Mouse (Mus musculus): ENCODE data around the gene Ctxn1. TPM values are rescaled to one million over a fixed set of nuclear protein-coding genes. Genes with fewer than 3 reads are reported as not detected.

Gene Ctxn1
- polyA plus RNA-seq (2012; rRNA removed; ENCODE audit: low replicate concordance), result 11.7 and 195 TPM in 2 replicates

GRCm38 (mm10) chr8:4259125-4259804 lies at the start of gene Ctxn1:
Gene Ctxn1, minus strand, starts transcription at chr8:4259274.

GRCm38 (mm10) chr8:4275275-4276110 lies 16.4 kb upstream of the Ctxn1 start, which contains the start of gene Timm44:
Gene Timm44, minus strand, starts transcription at chr8:4275913.

DNA sequence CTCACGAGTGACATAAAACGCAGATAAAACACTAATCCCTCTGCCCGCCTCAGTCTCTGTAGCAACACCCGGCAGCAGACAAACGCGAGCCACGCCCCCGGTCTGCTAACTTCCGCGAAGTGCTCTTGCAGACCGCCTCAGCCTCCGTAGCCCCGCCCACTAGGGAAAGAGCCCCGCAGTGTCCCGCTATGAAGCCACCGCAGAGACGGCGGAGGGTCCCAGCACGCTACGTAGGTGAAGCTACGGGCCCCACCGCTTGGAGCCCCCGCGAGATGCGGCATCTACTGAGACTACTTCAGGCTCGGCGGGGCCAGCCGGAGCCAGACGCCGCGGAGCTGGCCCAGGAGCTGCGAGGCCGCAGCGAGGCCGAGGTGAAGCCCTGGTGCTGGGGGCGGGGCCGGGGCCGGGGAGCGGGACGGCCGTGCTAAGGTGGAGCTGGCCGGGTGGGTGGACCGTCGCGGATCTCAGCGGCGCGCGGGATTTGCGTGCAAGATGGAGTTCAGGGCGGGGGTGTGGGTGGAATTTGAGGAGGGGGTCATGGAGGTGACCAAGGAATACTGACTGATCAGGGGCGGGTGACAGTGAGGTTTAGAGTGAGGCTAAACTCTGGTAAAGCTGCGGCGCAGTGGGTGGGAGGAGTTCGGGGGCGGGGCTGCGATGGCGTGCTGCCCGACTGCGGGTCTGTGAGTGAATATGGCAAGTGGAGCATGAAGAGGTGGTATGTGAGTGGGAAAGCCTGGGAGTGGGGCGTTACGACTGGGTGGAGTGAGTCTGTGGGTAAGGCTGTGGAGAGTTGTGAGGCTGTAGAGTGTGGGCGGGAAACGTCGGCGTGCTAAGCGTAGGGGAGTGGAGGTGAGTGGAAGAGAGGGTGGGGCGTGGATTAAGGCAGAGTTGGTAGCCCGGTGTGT lies 5.9 kb downstream of the Ctxn1 start, which contains the start of gene Snapc2:
TSS of gene Snapc2 (plus strand) at position 147 of the 908 bp plus-strand sequence.

GRCm38 (mm10) chr8:4247951-4248540 lies 11.0 kb downstream of the Ctxn1 start, which contains the start of gene Tgfbr3l:
Gene Tgfbr3l, plus strand, starts transcription at chr8:4248214.

GRCm38 (mm10) chr8:4238434-4239192 lies 20.5 kb downstream of the Ctxn1 start, which contains the start of the genes Map2k7 and Gm49320:
Gene Map2k7, plus strand, starts transcription at chr8:4238740.
Gene Gm49320, plus strand, starts transcription at chr8:4238865.

GRCm38 (mm10) chr8:4226739-4227347 lies 32.2 kb downstream of the Ctxn1 start, which contains the start of gene Lrrc8e:
Gene Lrrc8e, plus strand, starts transcription at chr8:4226827.

GRCm38 (mm10) chr8:4216791-4217621 lies 42.1 kb downstream of the Ctxn1 start, which contains the start of gene Prr36:
Gene Prr36, minus strand, starts transcription at chr8:4217459.

Other genes starting within 250 kb of the Ctxn1 start
- 40.2 and 44.0 TPM in 2 replicates for gene Cd209f, start 153.4 kb downstream of the Ctxn1 start, polyA plus RNA-seq (2012; rRNA removed; ENCODE audit: low replicate concordance)
- 29.4 and 31.4 TPM in 2 replicates for gene Cd209g, start 125.2 kb downstream of the Ctxn1 start, polyA plus RNA-seq (2012; rRNA removed; ENCODE audit: low replicate concordance)
- gene Evi5l, start 92.7 kb downstream of the Ctxn1 start, polyA plus RNA-seq (2012; rRNA removed; ENCODE audit: low replicate concordance), result 36.9 and 46.0 TPM in 2 replicates
- gene Prr36, start 41.8 kb downstream of the Ctxn1 start, polyA plus RNA-seq (2012; rRNA removed; ENCODE audit: low replicate concordance), result 0.10 and 0.60 TPM in 2 replicates
- 0.06 and 3.7 TPM in 2 replicates for gene Lrrc8e, start 32.4 kb downstream of the Ctxn1 start, polyA plus RNA-seq (2012; rRNA removed; ENCODE audit: low replicate concordance)
- gene Map2k7, start 20.5 kb downstream of the Ctxn1 start, polyA plus RNA-seq (2012; rRNA removed; ENCODE audit: low replicate concordance), result 36.9 and 52.9 TPM in 2 replicates
- 2.6 and 4.2 TPM in 2 replicates for gene Gm49320, start 20.4 kb downstream of the Ctxn1 start, polyA plus RNA-seq (2012; rRNA removed; ENCODE audit: low replicate concordance)
- gene Tgfbr3l, start 11.1 kb downstream of the Ctxn1 start, polyA plus RNA-seq (2012; rRNA removed; ENCODE audit: low replicate concordance), result 19.0 and 49.3 TPM in 2 replicates
- gene Snapc2, start 6.2 kb downstream of the Ctxn1 start, polyA plus RNA-seq (2012; rRNA removed; ENCODE audit: low replicate concordance), result 36.6 and 80.9 TPM in 2 replicates
- 92.2 and 103 TPM in 2 replicates for gene Timm44, start 16.6 kb upstream of the Ctxn1 start, polyA plus RNA-seq (2012; rRNA removed; ENCODE audit: low replicate concordance)
- 4.7 and 5.5 TPM in 2 replicates for gene Ccl25, start 65.9 kb upstream of the Ctxn1 start, polyA plus RNA-seq (2012; rRNA removed; ENCODE audit: low replicate concordance)
- gene Elavl1, start 66.1 kb upstream of the Ctxn1 start, polyA plus RNA-seq (2012; rRNA removed; ENCODE audit: low replicate concordance), result 44.7 and 52.6 TPM in 2 replicates
- gene Cers4, start 233.8 kb upstream of the Ctxn1 start, polyA plus RNA-seq (2012; rRNA removed; ENCODE audit: low replicate concordance), result 73.1 and 75.8 TPM in 2 replicates

Measured in subcutaneous adipose tissue, adult 2 months (tissue).